Mouse (Mus musculus): ENCODE results near the gene Tmem200b. TPM values are rescaled to one million over a fixed set of nuclear protein-coding genes. Genes with fewer than 3 reads are reported as not detected.
A peak's percentile ranks its signal among the peaks of the same experiment; 100 is the strongest.

Gene Tmem200b
- polyA plus RNA-seq (2015; fragmentation: Nextera tagmentation; extraction: Ambion mirVana): 6.0 and 6.7 TPM in 2 replicates

GRCm38 (mm10) chr4:131921461-131922346 is at the start of gene Tmem200b:
Tmem200b (plus strand) TSS chr4:131921771.
- peak within 1 kb of the TSS; percentile 45 for H3K9ac ChIP-seq
- H3K27ac ChIP-seq (replicated peaks): peak within 1 kb of the TSS; percentile 95
- ATAC-seq (ENCODE audit: insufficient number of reproducible peaks, low FRiP score, low TSS enrichment, low read depth): no peak
- WGBS: under 1% methylated on average over 97 of the region's 130 CpGs
- H3K9me3 ChIP-seq (replicated peaks): no peaks in the 10 kb centered on the region
- H3K4me3 ChIP-seq (replicated peaks): peak within 1 kb of the TSS; percentile 67
- H3K4me2 ChIP-seq (replicated peaks): peak within 1 kb of the TSS; percentile 79
- H3K4me1 ChIP-seq: peaks cover 83% of the 10 kb centered on the region
- peaks cover 24% of the 10 kb centered on the region for H3K27me3 ChIP-seq
- peaks cover 6% of the 10 kb centered on the region; the same call in 1 of the 2 replicates for H3K36me3 ChIP-seq

- H3K4me2 ChIP-seq (replicated peaks): peak overlapping the region; percentile 53
- peaks cover 6% of the 10 kb centered on the region; the same call in 1 of the 2 replicates for H3K36me3 ChIP-seq
- H3K27me3 ChIP-seq: no peaks in the 10 kb centered on the region
- H3K9me3 ChIP-seq (replicated peaks): no peaks in the 10 kb centered on the region
- 6% methylated on average over 11 of the region's 11 CpGs for WGBS
- peaks cover 30% of the 10 kb centered on the region for H3K4me1 ChIP-seq
- peak overlapping the region; percentile 94 for H3K27ac ChIP-seq (replicated peaks)
- H3K9ac ChIP-seq: peak overlapping the region; percentile 72
- peak overlapping the region; percentile 99 for H3K4me3 ChIP-seq (replicated peaks)
- ATAC-seq (ENCODE audit: insufficient number of reproducible peaks, low FRiP score, low TSS enrichment, low read depth): no peak
Observed at GRCm38 (mm10) chr4:131872672-131873292, 48.8 kb upstream of the Tmem200b start.

GRCm38 (mm10) chr4:131873293-131874168 is 48.0 kb upstream of the Tmem200b start, which contains the start of gene Srsf4:
Srsf4 (plus strand) TSS chr4:131873617.
- ATAC-seq (ENCODE audit: insufficient number of reproducible peaks, low FRiP score, low TSS enrichment, low read depth): peak; percentile 96
- Histone ChIP-seq H3K9me3 (replicated peaks) (no peaks in the 10 kb centered on the region), H3K36me3 (peaks cover under 1% of the 10 kb centered on the region; the same call in 1 of the 2 replicates), H3K9ac (peak within 1 kb of the TSS; percentile 100), H3K27me3 (no peaks in the 10 kb centered on the region), H3K4me2 (replicated peaks) (peak within 1 kb of the TSS; percentile 75), H3K27ac (replicated peaks) (peak within 1 kb of the TSS; percentile 100), H3K4me3 (replicated peaks) (peak within 1 kb of the TSS; percentile 99), H3K4me1 (peaks cover 36% of the 10 kb centered on the region)
- whole genome bisulfite sequencing: under 1% methylated on average over 73 of the region's 116 CpGs

GRCm38 (mm10) chr4:131874169-131874536 is 47.4 kb upstream of the Tmem200b start:
- Histone ChIP-seq H3K9ac (peak overlapping the region; percentile 100), H3K4me3 (replicated peaks) (peak overlapping the region; percentile 99)
- under 1% methylated on average over 20 of the region's 20 CpGs for WGBS

GRCm38 (mm10) chr4:131874567-131874966 is 47.0 kb upstream of the Tmem200b start:
- peak overlapping the region; percentile 100 for H3K9ac ChIP-seq
- peaks cover 41% of the 10 kb centered on the region for H3K4me1 ChIP-seq
- 2% methylated on average over 11 of the region's 11 CpGs for WGBS
- peak overlapping the region; percentile 100 for H3K27ac ChIP-seq (replicated peaks)
- no peaks in the 10 kb centered on the region for H3K9me3 ChIP-seq (replicated peaks)
- no peaks in the 10 kb centered on the region for H3K36me3 ChIP-seq
- no peaks in the 10 kb centered on the region for H3K27me3 ChIP-seq
- H3K4me2 ChIP-seq (replicated peaks): peak overlapping the region; percentile 75
- H3K4me3 ChIP-seq (replicated peaks): peak overlapping the region; percentile 99
- no peak for ATAC-seq (ENCODE audit: insufficient number of reproducible peaks, low FRiP score, low TSS enrichment, low read depth)

More at GRCm38 (mm10) chr4:131874169-131874536, 47.4 kb upstream of the Tmem200b start:
- ATAC-seq (ENCODE audit: insufficient number of reproducible peaks, low FRiP score, low TSS enrichment, low read depth): no peak
- peak overlapping the region; percentile 100 for H3K27ac ChIP-seq (replicated peaks)
- no peaks in the 10 kb centered on the region for H3K27me3 ChIP-seq
- peak overlapping the region; percentile 75 for H3K4me2 ChIP-seq (replicated peaks)
- peaks cover 37% of the 10 kb centered on the region for H3K4me1 ChIP-seq
- no peaks in the 10 kb centered on the region for H3K9me3 ChIP-seq (replicated peaks)
- no peaks in the 10 kb centered on the region for H3K36me3 ChIP-seq

- Histone ChIP-seq H3K27me3 (no peaks in the 10 kb centered on the region), H3K4me1 (peaks cover 48% of the 10 kb centered on the region), H3K4me2 (replicated peaks) (peak overlapping the region; percentile 75), H3K36me3 (no peaks in the 10 kb centered on the region), H3K9me3 (replicated peaks) (no peaks in the 10 kb centered on the region), H3K9ac (no peak overlapping the region), H3K4me3 (replicated peaks) (peak overlapping the region; percentile 99), H3K27ac (replicated peaks) (no peak overlapping the region)
- 23% methylated on average over 3 of the region's 3 CpGs for WGBS
- no peak for ATAC-seq (ENCODE audit: insufficient number of reproducible peaks, low FRiP score, low TSS enrichment, low read depth)
Observed at GRCm38 (mm10) chr4:131875242-131875641, 46.3 kb upstream of the Tmem200b start.

GRCm38 (mm10) chr4:131876836-131877235 is 44.7 kb upstream of the Tmem200b start:
- Histone ChIP-seq H3K9me3 (replicated peaks) (no peaks in the 10 kb centered on the region), H3K27ac (replicated peaks) (no peak overlapping the region), H3K36me3 (no peaks in the 10 kb centered on the region), H3K9ac (no peak overlapping the region), H3K4me2 (replicated peaks) (no peak overlapping the region), H3K27me3 (no peaks in the 10 kb centered on the region), H3K4me1 (peaks cover 58% of the 10 kb centered on the region), H3K4me3 (replicated peaks) (no peak overlapping the region)
- ATAC-seq (ENCODE audit: insufficient number of reproducible peaks, low FRiP score, low TSS enrichment, low read depth): no peak
- whole genome bisulfite sequencing: 56% methylated on average over 2 of the region's 2 CpGs

- Histone ChIP-seq H3K27me3 (no peaks in the 10 kb centered on the region), H3K4me1 (peaks cover 58% of the 10 kb centered on the region), H3K4me3 (replicated peaks) (no peak overlapping the region), H3K9ac (no peak overlapping the region), H3K36me3 (peaks cover 4% of the 10 kb centered on the region; the same call in 1 of the 2 replicates), H3K27ac (replicated peaks) (0 out of 2 replicates have a peak overlapping the region, but pooled peaks have one; percentile 1), H3K9me3 (replicated peaks) (no peaks in the 10 kb centered on the region), H3K4me2 (replicated peaks) (no peak overlapping the region)
- WGBS: 49% methylated on average over 1 of the region's 1 CpGs
- ATAC-seq (ENCODE audit: insufficient number of reproducible peaks, low FRiP score, low TSS enrichment, low read depth): no peak
Observed at GRCm38 (mm10) chr4:131879692-131880091, 41.9 kb upstream of the Tmem200b start.

- no peak for ATAC-seq (ENCODE audit: insufficient number of reproducible peaks, low FRiP score, low TSS enrichment, low read depth)
- no peak overlapping the region for H3K9ac ChIP-seq
- no peaks in the 10 kb centered on the region for H3K9me3 ChIP-seq (replicated peaks)
- H3K4me1 ChIP-seq: peaks cover 43% of the 10 kb centered on the region
- peaks cover 20% of the 10 kb centered on the region for H3K36me3 ChIP-seq
- H3K27me3 ChIP-seq: no peaks in the 10 kb centered on the region
- no peak overlapping the region for H3K27ac ChIP-seq (replicated peaks)
- H3K4me3 ChIP-seq (replicated peaks): no peak overlapping the region
- WGBS: 68% methylated on average over 7 of the region's 7 CpGs
- H3K4me2 ChIP-seq (replicated peaks): no peak overlapping the region
Observed at GRCm38 (mm10) chr4:131881306-131881705, 40.3 kb upstream of the Tmem200b start.

GRCm38 (mm10) chr4:131883571-131883970 is 38.0 kb upstream of the Tmem200b start:
- 77% methylated on average over 6 of the region's 6 CpGs for WGBS
- H3K4me3 ChIP-seq (replicated peaks): no peak overlapping the region
- no peaks in the 10 kb centered on the region for H3K9me3 ChIP-seq (replicated peaks)
- no peak overlapping the region for H3K9ac ChIP-seq
- no peak for ATAC-seq (ENCODE audit: insufficient number of reproducible peaks, low FRiP score, low TSS enrichment, low read depth)
- H3K4me2 ChIP-seq (replicated peaks): no peak overlapping the region
- H3K27ac ChIP-seq (replicated peaks): no peak overlapping the region
- H3K27me3 ChIP-seq: no peaks in the 10 kb centered on the region
- H3K4me1 ChIP-seq: peaks cover 27% of the 10 kb centered on the region
- H3K36me3 ChIP-seq: peaks cover 25% of the 10 kb centered on the region
